Mouse (Mus musculus) megakaryocyte progenitor cell, adult 5-6 weeks (primary cell): ENCODE measurements at regions not wholly inside any gene's neighbourhood (a gene's known extent, or its start where the extent isn't known, plus 50 kb on each side); places are given as distances from the start of the nearest gene placed in this dataset.
A peak's percentile ranks its signal among the peaks of the same experiment; 100 is the strongest.

ENCODE experiments used
- ATAC-seq: replicated peaks from 2 replicates; pipeline ENCODE4 v1.8.0; 2016; ENCODE audit warnings: mild to moderate bottlenecking, moderate TSS enrichment, inconsistent platforms; ENCODE audit not compliant: poor library complexity

GRCm38 (mm10) chr6:58101605-58102004 is 86.6 kb upstream of the Vmn1r26 start:
- ATAC-seq = peak; percentile 75
